Mouse (Mus musculus) MEL-GATA-1-ER (cell line): ENCODE results near the gene Exosc7.

ENCODE experiments used
- DNase-seq: peaks from one replicate; pipeline ENCODE4 v3.0.0-alpha.2; 2012; ENCODE audit warnings: low read depth; ENCODE audit errors: extremely low read depth

Gene Exosc7

GRCm38 (mm10) chr9:123112805-123113521 is at the start of gene Exosc7, which contains the start of gene Zdhhc3:
Gene Exosc7 (plus strand): TSS chr9:123113215.
Gene Zdhhc3 (minus strand): TSS chr9:123113205.
- peak; percentile 49 for DNase-seq

GRCm38 (mm10) chr9:123079149-123079548 is 33.9 kb upstream of the Exosc7 start:
- DNase-seq: no peak

- no peak for DNase-seq
These were observed 32.7 kb upstream of the Exosc7 start for GRCm38 (mm10) chr9:123080355-123080754.

GRCm38 (mm10) chr9:123080796-123081195 is 32.2 kb upstream of the Exosc7 start:
- DNase-seq: no peak

GRCm38 (mm10) chr9:123085373-123085772 is 27.6 kb upstream of the Exosc7 start:
- no peak for DNase-seq

- peak; percentile 52 for DNase-seq
These were observed 25.5 kb upstream of the Exosc7 start for GRCm38 (mm10) chr9:123087558-123087957.

- no peak for DNase-seq
These were observed 22.2 kb upstream of the Exosc7 start for GRCm38 (mm10) chr9:123090844-123091243.

GRCm38 (mm10) chr9:123099631-123100455 is 13.2 kb upstream of the Exosc7 start:
- DNase-seq: no peak

GRCm38 (mm10) chr9:123103425-123103824 is 9.6 kb upstream of the Exosc7 start:
- no peak for DNase-seq

- DNase-seq: no peak
These were observed 8.7 kb upstream of the Exosc7 start for GRCm38 (mm10) chr9:123104362-123104761.

- no peak for DNase-seq
These were observed 5.8 kb upstream of the Exosc7 start for GRCm38 (mm10) chr9:123107186-123107585.

- DNase-seq: no peak
These were observed 3.8 kb upstream of the Exosc7 start for GRCm38 (mm10) chr9:123109188-123109587.

GRCm38 (mm10) chr9:123111751-123112221 is 1.2 kb upstream of the Exosc7 start:
- peak; percentile 25 for DNase-seq

- no peak for DNase-seq
These were observed 916 bp downstream of the Exosc7 start for GRCm38 (mm10) chr9:123113931-123114330.

- no peak for DNase-seq
These were observed 2.6 kb downstream of the Exosc7 start for GRCm38 (mm10) chr9:123115566-123115965.

- DNase-seq: no peak
These were observed 10.0 kb downstream of the Exosc7 start for GRCm38 (mm10) chr9:123123017-123123416.

GRCm38 (mm10) chr9:123123571-123124412 is 10.8 kb downstream of the Exosc7 start:
- no peak for DNase-seq

- DNase-seq: no peak
These were observed 11.5 kb downstream of the Exosc7 start for GRCm38 (mm10) chr9:123124413-123124981.

GRCm38 (mm10) chr9:123127663-123128062 is 14.6 kb downstream of the Exosc7 start:
- DNase-seq: no peak

- DNase-seq: no peak
These were observed 20.0 kb downstream of the Exosc7 start for GRCm38 (mm10) chr9:123132994-123133393.
